Mouse (Mus musculus): Measurements from ENCODE around the gene Mrgprb2.

Gene Mrgprb2

DNA sequence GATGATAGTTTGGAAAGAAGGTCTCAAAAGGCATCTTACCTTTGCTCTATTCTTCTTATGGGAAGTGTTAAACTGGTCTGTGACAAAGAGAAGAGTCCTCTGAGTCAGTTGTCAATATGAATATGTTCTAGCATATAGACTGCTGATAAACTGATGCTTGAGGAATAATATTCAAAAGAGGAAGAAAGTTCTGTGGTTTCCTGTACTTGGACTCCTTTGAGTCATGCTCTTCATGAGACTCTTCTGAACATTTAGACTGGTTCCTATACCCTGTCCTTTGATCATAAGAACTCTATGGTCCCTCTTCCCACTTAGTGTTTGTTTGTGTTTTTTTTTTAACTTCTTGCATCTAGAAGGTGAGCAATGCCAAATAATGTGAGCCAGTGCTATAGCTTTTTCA lies at the start of gene Mrgprb2:
Gene Mrgprb2 (minus strand): TSS at position 101 of the 400 bp plus-strand sequence.
- DNase-seq = no peak

All from heart, adult 11 months (tissue).